Mouse (Mus musculus) left cerebral cortex, postnatal 36 days (tissue): ENCODE results near the gene Tmem218. TPM values are rescaled to one million over a fixed set of nuclear protein-coding genes. Genes with fewer than 3 reads are reported as not detected.

Experiments used
- DNase-seq, 2 experiments: peaks; one replicate each; pipeline ENCODE4 v3.0.0; 2021 to 2022; ENCODE audit warnings: low spot score in 2 of 2, mixed read lengths in 1 of 2
- intact Hi-C: fragments of 180-260 bp; cut with DNase I; formaldehyde crosslinking; loops from one replicate; pipeline ENCODE4 v1.15.1; 2025
- total RNA-seq, 2 experiments: library from RNA; stranded (reverse); gene quantifications; 2 replicates each; pipeline ENCODE4 v1.2.3; 2021

The Tmem218 gene
- total RNA-seq, 2 experiments from 2014 or later = 9.9 to 11.6 TPM

- intact Hi-C loops = loop anchor here (2.0 to 5.0 kb wide), 3 partner anchors 53 to 338 kb away; no protein-coding TSS in a partner anchor
- DNase-seq = peak; percentile 55 to 72
These were observed 21.9 kb downstream of the Tmem218 start for GRCm38 (mm10) chr9:37229880-37230325.

GRCm38 (mm10) chr9:37230486-37231195 is 22.6 kb downstream of the Tmem218 start:
- no peak for DNase-seq

GRCm38 (mm10) chr9:37232201-37233195 is 24.5 kb downstream of the Tmem218 start:
- intact Hi-C loops = no loop called here
- DNase-seq = no peak

More at GRCm38 (mm10) chr9:37230486-37231195, 22.6 kb downstream of the Tmem218 start:
- intact Hi-C loops = loop anchor here (2.0 kb wide), 2 partner anchors 54 to 258 kb away; no protein-coding TSS in a partner anchor

GRCm38 (mm10) chr9:37235951-37236737 is 28.1 kb downstream of the Tmem218 start:
- intact Hi-C loops = no loop called here
- no peak for DNase-seq

- no peak for DNase-seq
- intact Hi-C loops = no loop called here
These were observed 34.7 kb downstream of the Tmem218 start for GRCm38 (mm10) chr9:37242764-37243163.

GRCm38 (mm10) chr9:37244600-37244999 is 36.6 kb downstream of the Tmem218 start:
- no peak for DNase-seq
- intact Hi-C loops = no loop called here

- DNase-seq = no peak
- intact Hi-C loops = no loop called here
These were observed 37.4 kb downstream of the Tmem218 start for GRCm38 (mm10) chr9:37245404-37245803.

- intact Hi-C loops = no loop called here
- DNase-seq = no peak
These were observed 37.8 kb downstream of the Tmem218 start for GRCm38 (mm10) chr9:37245810-37246209.

GRCm38 (mm10) chr9:37247429-37247828 is 39.4 kb downstream of the Tmem218 start:
- DNase-seq = no peak
- intact Hi-C loops = no loop called here

GRCm38 (mm10) chr9:37248381-37248906 is 40.4 kb downstream of the Tmem218 start:
- peak in 1 of 2 experiments; percentile 26 for DNase-seq
- intact Hi-C loops = no loop called here

- no peak for DNase-seq
- intact Hi-C loops = no loop called here
These were observed 42.0 kb downstream of the Tmem218 start for GRCm38 (mm10) chr9:37249976-37250375.

GRCm38 (mm10) chr9:37250631-37251030 is 42.6 kb downstream of the Tmem218 start:
- DNase-seq = no peak
- intact Hi-C loops = no loop called here

- DNase-seq = no peak
These were observed 46.6 kb downstream of the Tmem218 start for GRCm38 (mm10) chr9:37254531-37255110.

GRCm38 (mm10) chr9:37255149-37255888 is 47.3 kb downstream of the Tmem218 start, which contains the start of gene Slc37a2:
Gene Slc37a2 (minus strand): TSS chr9:37255738.
- DNase-seq = peak; percentile 82
- intact Hi-C loops = loop anchor here (5.0 kb wide), 1 partner anchor 72 kb away; no protein-coding TSS in a partner anchor

More at GRCm38 (mm10) chr9:37254531-37255110, 46.6 kb downstream of the Tmem218 start:
- intact Hi-C loops = loop anchor here (5.0 kb wide), 1 partner anchor 73 kb away; no protein-coding TSS in a partner anchor

- intact Hi-C loops = loop anchor here (5.0 kb wide), 1 partner anchor 71 kb away; no protein-coding TSS in a partner anchor
These were observed 47.8 kb downstream of the Tmem218 start for GRCm38 (mm10) chr9:37255889-37256225.

GRCm38 (mm10) chr9:37266622-37267021 is 58.6 kb downstream of the Tmem218 start:
- intact Hi-C loops = no loop called here

More at GRCm38 (mm10) chr9:37255889-37256225, 47.8 kb downstream of the Tmem218 start:
- peak in 1 of 2 experiments; percentile 35 for DNase-seq

More at GRCm38 (mm10) chr9:37266622-37267021, 58.6 kb downstream of the Tmem218 start:
- no peak for DNase-seq
